Mouse (Mus musculus) CD8-positive naive resting alpha-beta T cell, adult 2 months (primary cell): ENCODE results near the gene Atcay.
"Not testable (repeated sequence)": the region's sequence is repeated elsewhere in the genome, so short reads cannot be mapped to it uniquely, and the experiment has no call there.

Experiments
- DNase-seq, 2 experiments: peaks; one replicate each; pipeline ENCODE4 v3.0.0; 2022; ENCODE audit warnings: low read depth in 2 of 2, low spot score in 2 of 2

Gene Atcay

GRCm38 (mm10) chr10:81180946-81181345 is 49.7 kb downstream of the Atcay start:
- no peak for DNase-seq

DNA sequence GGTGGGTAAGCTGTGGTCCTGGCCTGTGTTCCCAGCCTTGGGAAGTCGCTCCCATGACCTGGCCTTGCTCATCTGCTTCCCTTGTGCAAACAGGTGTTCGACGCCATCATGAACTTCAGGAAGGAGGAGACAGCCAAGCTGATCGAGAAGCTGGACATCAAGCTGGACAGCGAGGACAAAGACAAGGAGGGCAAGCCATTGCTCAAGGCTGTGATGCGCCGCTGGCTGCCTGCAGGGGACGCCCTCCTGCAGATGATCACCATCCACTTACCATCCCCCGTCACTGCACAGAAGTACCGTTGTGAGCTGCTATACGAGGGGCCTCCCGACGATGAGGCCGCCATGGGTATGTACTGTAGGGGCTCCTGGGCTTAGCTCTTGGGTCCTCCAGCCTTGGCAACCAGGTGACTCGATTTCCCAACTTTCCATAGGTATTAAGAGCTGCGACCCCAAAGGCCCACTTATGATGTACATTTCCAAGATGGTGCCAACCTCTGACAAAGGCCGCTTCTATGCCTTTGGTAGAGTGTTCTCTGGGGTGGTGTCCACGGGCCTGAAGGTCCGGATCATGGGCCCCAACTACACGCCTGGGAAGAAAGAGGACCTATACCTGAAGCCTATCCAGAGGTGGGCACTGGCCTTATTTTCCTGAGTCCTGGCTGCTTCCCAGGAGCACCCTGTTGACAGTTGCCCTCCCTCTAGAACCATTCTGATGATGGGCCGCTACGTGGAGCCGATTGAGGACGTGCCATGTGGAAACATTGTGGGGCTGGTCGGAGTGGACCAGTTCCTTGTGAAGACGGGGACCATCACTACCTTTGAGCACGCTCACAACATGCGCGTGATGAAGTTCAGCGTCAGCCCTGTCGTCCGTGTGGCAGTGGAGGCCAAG is 50.9 kb downstream of the Atcay start:
- no peak for DNase-seq

DNA sequence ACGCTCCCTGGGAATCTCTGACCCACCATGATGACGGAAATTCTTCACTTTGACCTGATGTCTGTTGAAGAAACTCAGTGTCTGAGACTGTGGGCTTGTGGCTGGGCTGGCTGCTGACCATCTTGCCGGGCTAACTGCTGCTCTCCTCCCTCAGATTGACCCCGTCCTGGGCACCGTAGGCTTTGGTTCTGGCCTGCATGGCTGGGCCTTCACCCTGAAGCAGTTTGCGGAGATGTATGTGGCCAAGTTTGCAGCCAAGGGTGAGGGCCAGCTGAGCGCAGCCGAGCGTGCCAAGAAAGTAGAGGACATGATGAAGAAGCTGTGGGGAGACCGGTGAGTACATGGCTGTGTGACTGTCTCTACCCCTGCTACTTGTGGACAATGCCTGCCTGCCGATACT is 51.7 kb downstream of the Atcay start:
- no peak for DNase-seq

GRCm38 (mm10) chr10:81177958-81178712 is 52.5 kb downstream of the Atcay start:
- no peak for DNase-seq

DNA sequence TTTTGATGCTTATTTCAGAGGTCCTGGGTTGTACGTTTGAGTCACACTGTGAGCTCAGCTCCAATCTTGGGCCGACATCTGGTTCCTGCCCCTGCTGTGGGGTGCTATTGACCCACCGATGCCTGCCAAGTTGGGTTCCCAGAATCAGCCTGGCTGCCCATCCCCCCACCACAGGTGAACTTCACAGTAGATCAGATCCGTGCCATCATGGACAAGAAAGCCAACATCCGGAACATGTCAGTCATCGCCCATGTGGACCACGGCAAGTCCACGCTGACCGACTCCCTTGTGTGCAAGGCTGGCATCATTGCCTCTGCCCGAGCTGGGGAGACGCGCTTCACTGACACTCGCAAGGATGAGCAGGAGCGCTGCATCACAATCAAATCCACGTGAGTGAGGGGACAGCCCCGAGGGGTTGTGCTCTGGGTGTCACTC is 53.1 kb downstream of the Atcay start:
- DNase-seq, result no peak

DNA sequence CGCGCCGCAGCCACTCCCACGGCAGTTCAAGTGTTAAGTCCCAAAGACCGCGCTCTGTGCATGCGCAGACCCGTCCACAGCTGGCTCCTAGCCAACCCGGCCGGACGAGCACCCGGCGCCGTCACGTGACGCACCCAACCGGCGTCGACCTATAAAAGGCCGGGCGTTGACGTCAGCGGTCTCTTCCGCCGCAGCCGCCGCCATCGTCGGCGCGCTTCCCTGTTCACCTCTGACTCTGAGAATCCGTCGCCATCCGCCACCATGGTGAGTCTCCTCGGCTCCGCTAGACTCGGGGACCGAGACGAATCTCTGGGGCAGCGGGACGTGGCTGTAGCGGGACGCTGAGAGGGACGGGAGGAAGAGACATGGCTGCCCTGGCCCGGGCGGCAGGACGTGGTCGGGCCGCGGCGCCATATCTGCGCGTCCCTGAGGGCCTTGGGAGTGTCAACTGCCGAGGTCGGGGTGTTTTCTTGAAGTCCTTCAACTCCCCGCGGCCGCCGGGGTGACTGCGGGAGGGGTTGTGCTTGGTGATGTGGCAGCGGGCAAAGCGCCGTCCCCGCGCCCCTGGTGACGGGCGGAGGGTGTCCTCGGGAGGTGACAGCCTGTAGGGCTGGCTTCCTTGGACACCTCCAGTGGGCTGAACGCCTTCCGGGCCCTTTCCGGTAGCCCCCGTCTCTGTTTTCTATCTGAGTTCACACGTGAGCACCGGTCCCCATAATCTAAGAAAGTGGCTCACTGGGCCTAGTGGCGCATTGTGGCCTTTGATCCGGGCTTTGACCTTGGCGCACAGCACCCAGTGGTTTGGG is 54.0 kb downstream of the Atcay start, which contains the start of gene Eef2:
Gene Eef2 (plus strand): TSS at position 166 of the 806 bp plus-strand sequence.
- DNase-seq, result peak; percentile 95

- DNase-seq, result no peak
Observed at GRCm38 (mm10) chr10:81175936-81176465, 54.6 kb downstream of the Atcay start.

DNA sequence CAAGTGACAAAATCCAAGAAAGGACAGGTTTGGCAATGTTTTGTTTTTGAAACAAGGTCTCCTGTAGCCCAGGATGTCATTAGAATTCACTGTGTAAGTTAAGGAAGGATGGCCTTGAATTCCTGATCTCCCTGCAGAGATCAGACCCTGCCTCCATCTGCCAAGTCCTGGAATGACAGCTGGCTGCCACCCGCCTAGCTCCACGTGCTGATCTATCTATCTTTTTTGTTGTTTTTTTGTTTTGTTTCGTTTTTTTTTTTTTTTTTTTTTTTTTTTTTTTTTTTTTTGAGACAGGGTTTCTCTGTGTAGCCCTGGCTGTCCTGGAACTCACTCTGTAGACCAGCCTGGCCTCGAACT is 55.3 kb downstream of the Atcay start:
- not testable (repeated sequence) for DNase-seq

- DNase-seq, result peak; percentile 81 to 90
Observed at GRCm38 (mm10) chr10:81174617-81175344, 55.9 kb downstream of the Atcay start.

DNA sequence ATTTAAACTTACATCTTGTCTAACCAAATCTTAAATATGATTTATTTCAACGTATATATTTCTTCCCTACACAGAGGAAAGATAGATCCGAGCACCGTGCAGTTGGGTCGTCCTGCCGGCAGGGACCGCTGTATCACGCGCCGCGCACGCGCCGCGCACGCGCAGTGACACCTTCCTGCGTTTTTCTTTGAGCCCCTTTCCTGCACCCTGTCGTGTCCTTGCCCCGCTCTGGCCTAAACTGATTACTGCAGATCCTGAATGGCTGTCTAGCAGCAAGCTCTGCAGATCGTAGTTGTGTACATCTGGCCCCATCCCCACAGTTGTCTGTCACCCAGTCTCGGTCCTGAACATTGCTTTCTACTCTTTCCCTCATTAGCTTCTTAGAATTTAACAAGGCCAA is 57.5 kb downstream of the Atcay start:
- DNase-seq, result peak; percentile 74 to 82

- DNase-seq, result peak; percentile 71 to 73
Observed at GRCm38 (mm10) chr10:81169411-81169900, 61.2 kb downstream of the Atcay start.

GRCm38 (mm10) chr10:81168521-81169244 is 62.0 kb downstream of the Atcay start:
- peak; percentile 71 to 83 for DNase-seq

- DNase-seq, result peak; percentile 71 to 85
Observed at GRCm38 (mm10) chr10:81168087-81168431, 62.6 kb downstream of the Atcay start.

GRCm38 (mm10) chr10:81167200-81168086 is 63.2 kb downstream of the Atcay start, which contains the start of gene Pias4:
Pias4 (minus strand) TSS chr10:81167923.
- DNase-seq, result peak; percentile 100

DNA sequence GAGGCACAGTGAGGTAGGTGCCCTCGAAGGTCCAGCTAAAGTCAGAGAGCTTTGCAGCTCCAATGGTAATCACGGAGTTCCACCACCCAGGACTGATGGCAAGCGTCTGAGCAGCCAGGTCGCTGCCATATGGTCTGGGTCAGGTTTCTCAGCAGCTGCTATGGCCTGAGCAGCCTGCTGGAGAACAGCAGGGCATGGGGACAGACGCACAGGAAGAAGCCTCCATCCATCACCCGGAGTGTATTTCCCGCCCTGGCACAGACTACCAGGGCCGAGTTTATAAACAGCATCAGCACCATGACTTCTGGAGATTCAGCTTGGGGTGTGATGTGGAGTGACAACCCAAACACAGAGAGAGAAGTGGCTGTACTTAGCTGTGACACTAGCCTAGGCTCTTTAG is 65.5 kb downstream of the Atcay start:
- no peak for DNase-seq

DNA sequence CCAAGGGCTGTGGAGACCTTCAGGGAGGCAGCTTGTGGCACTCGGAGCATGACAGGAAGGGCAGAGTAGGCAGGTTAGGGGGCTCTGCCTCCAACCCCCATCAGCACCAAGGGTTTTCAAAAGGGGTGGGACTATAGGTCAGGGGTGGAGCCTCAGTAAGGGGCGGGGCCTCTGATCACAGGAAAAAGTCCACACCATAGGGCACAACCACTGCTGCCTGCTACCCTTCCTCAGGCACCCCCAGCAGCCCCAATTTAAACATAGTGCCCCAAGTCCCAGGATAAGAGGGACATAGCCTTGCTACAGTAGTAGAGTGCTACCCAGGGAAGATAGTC is 68.3 kb downstream of the Atcay start:
- no peak for DNase-seq

- DNase-seq, result no peak
Observed at GRCm38 (mm10) chr10:81161602-81162317, 68.9 kb downstream of the Atcay start.

- no peak for DNase-seq
Observed at GRCm38 (mm10) chr10:81154736-81155135, 75.9 kb downstream of the Atcay start.
